Comparison of ENCODE assay signal across 24 mouse cellular contexts in the genomic region with DNA sequence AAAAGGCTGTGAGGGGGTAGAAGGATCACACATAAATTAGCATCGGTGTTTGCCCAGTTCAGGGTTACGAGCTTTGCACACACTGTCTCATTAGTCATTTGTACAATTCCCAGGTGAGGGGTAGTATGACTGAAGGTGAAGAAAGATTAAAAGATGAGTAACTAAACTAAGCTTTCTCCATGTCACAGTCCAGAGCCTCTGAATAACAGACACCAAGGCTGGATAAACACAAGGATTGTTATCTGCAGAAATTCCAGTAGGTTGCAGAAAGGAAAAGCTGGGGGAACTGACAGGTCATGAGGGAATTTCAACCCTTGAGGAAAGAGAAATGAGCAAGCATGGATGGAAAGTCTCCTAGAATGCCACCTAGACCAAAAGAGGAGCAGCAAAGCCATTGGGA.
"Had no signal": no experiment of that assay in that cellular context is flagged by ENCODE, and none has a peak within 500 bp of the region (broad histone marks: within the 10 kb centered on the region; RNA-seq: fewer than 3 reads in every experiment).

No protein-coding gene starts in this region.

- H3K9ac ChIP-seq: heart, embryonic 13.5 days; heart, embryonic 15.5 days; hindbrain, embryonic 12.5 days; hindbrain, embryonic 14.5 days; intestine, embryonic 15.5 days; limb, embryonic 12.5 days had no signal

- DNase-seq: gastrocnemius, adult 2 months; gastrocnemius, postnatal 10 days; gastrocnemius, postnatal 25 days; heart, adult 18-20 months; heart, postnatal 4 days; kidney, adult 18-20 months; kidney, adult 8-10 months; kidney, postnatal 10 days; kidney, postnatal 25 days; kidney, postnatal 4 days; liver had no signal

- H3K27me3 ChIP-seq: heart, embryonic 13.5 days; heart, embryonic 15.5 days; hindbrain, embryonic 12.5 days; intestine, embryonic 15.5 days had no signal

- H3K4me1 ChIP-seq: heart, embryonic 10.5 days; heart, embryonic 13.5 days; heart, embryonic 15.5 days; intestine, embryonic 15.5 days; limb, embryonic 12.5 days had no signal

- H3K4me2 ChIP-seq: heart, embryonic 13.5 days; heart, embryonic 15.5 days; hindbrain, embryonic 12.5 days; hindbrain, embryonic 14.5 days; intestine, embryonic 15.5 days; limb, embryonic 12.5 days had no signal

- H3K36me3 ChIP-seq: heart, embryonic 10.5 days; heart, embryonic 13.5 days; heart, embryonic 15.5 days; hindbrain, embryonic 10.5 days; hindbrain, embryonic 12.5 days; intestine, embryonic 15.5 days; limb, embryonic 10.5 days; limb, embryonic 12.5 days had no signal

- H3K27ac ChIP-seq: gastrocnemius, adult 2 months; heart, embryonic 10.5 days; heart, embryonic 13.5 days; heart, embryonic 15.5 days; hindbrain, embryonic 10.5 days; hindbrain, embryonic 12.5 days; hindbrain, embryonic 14.5 days; intestine, embryonic 15.5 days; layer of hippocampus, adult 2 months; left cerebral cortex, adult 2 months; limb, embryonic 10.5 days; limb, embryonic 12.5 days had no signal

- H3K9me3 ChIP-seq: heart, embryonic 10.5 days; heart, embryonic 13.5 days; heart, embryonic 15.5 days; hindbrain, embryonic 10.5 days; hindbrain, embryonic 12.5 days; intestine, embryonic 15.5 days; limb, embryonic 10.5 days; limb, embryonic 12.5 days had no signal

- H3K4me3 ChIP-seq: gastrocnemius, adult 2 months; heart, embryonic 10.5 days; heart, embryonic 13.5 days; heart, embryonic 15.5 days; hindbrain, embryonic 10.5 days; hindbrain, embryonic 12.5 days; intestine, embryonic 15.5 days; layer of hippocampus, adult 2 months; left cerebral cortex, adult 2 months; limb, embryonic 10.5 days; limb, embryonic 12.5 days had no signal

- ATAC-seq: hindbrain, embryonic 16.5 days; inflammation-experienced regulatory T-cells, adult 6 months had no signal
